Mouse (Mus musculus) limb, embryonic 15.5 days (tissue): ENCODE results near the gene Cacna1h. TPM values are rescaled to one million over a fixed set of nuclear protein-coding genes. Genes with fewer than 3 reads are reported as not detected.
A peak's percentile ranks its signal among the peaks of the same experiment; 100 is the strongest.

ENCODE experiments used
- ATAC-seq: fragments of 200-750 bp; cut with Nextera tagmentation; 2 replicates; pipeline ENCODE4 v1.8.0; 2017; ENCODE audit warnings: low read depth, moderate TSS enrichment; ENCODE audit not compliant: insufficient number of reproducible peaks, low FRiP score, low TSS enrichment
- H3K27ac ChIP-seq: fragments of 300-500 bp; sonication (generic); 2 replicates; pipeline ENCODE4 v1.5.1; 2015; ENCODE audit warnings: moderate library complexity, mild to moderate bottlenecking, inconsistent platforms
- H3K27me3 ChIP-seq: fragments of 300-500 bp; sonication (generic); 2 replicates; pipeline ENCODE4 v1.6.1; 2015; ENCODE audit warnings: inconsistent platforms
- H3K36me3 ChIP-seq: fragments of 300-500 bp; sonication (generic); 2 replicates; pipeline ENCODE4 v1.6.1; 2015; ENCODE audit warnings: inconsistent platforms
- H3K4me1 ChIP-seq: fragments of 300-500 bp; sonication (generic); 2 replicates; pipeline ENCODE4 v1.6.1; 2015; ENCODE audit warnings: inconsistent platforms
- H3K4me2 ChIP-seq: fragments of 300-500 bp; sonication (generic); 2 replicates; pipeline ENCODE4 v1.6.1; 2015; ENCODE audit warnings: mild to moderate bottlenecking, inconsistent platforms
- H3K4me3 ChIP-seq: fragments of 300-500 bp; sonication (generic); 2 replicates; pipeline ENCODE4 v1.5.1; 2015; ENCODE audit warnings: mild to moderate bottlenecking, inconsistent platforms
- H3K9ac ChIP-seq: fragments of 300-500 bp; sonication (generic); 2 replicates; pipeline ENCODE4 v1.6.1; 2015; ENCODE audit warnings: inconsistent platforms
- H3K9me3 ChIP-seq: fragments of 300-500 bp; sonication (generic); 2 replicates; pipeline ENCODE4 v1.6.1; 2016; ENCODE audit warnings: inconsistent platforms
- WGBS: fragments of 180-500 bp; shearing (Covaris S2); methylation state at CpG from one replicate; pipeline ENCODE4 v1.1.7; 2015; 5-methylcytosine and 5-hydroxymethylcytosine counted together
- polyA plus RNA-seq: library from polyadenylated mRNA; unstranded; fragments of >200 nt; fragmentation: Nextera tagmentation; extraction: Ambion mirVana; gene quantifications from 2 replicates; pipeline ENCODE4 v1.2.1, GENCODE M21; 2015

Cacna1h gene
- polyA plus RNA-seq, 1 experiment from 2014 or later: 3.8 TPM

DNA sequence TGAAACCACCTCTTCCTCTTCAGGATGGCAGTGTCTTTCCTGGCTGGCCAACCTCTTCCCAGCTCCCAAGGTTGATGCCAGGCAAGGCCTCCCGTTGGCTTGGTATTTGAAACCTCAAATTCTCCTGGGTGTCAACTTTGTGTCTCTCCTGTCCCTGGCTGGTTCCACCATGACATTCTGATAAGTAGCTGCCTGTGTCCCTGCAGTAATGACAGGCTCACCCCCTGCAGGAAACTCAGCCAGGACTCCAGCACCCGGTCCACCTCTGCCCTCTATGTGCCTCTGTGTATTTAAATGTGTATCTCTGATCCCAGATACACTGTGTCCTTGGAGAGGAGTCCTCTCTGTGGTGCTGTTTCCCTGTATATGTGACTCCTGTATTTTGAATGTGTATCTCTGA is 32.7 kb upstream of the Cacna1h start:
- no peak overlapping the region for H3K27ac ChIP-seq
- H3K36me3 ChIP-seq: no peaks in the 10 kb centered on the region
- peaks cover 11% of the 10 kb centered on the region for H3K4me1 ChIP-seq
- no peak overlapping the region for H3K4me2 ChIP-seq
- H3K27me3 ChIP-seq: peaks cover 4% of the 10 kb centered on the region
- WGBS: 78% methylated on average over 2 of the region's 2 CpGs
- ATAC-seq: no peak
- H3K9me3 ChIP-seq: no peaks in the 10 kb centered on the region
- no peak overlapping the region for H3K9ac ChIP-seq
- no peak overlapping the region for H3K4me3 ChIP-seq

- H3K4me2 ChIP-seq: no peak overlapping the region
- no peak overlapping the region for H3K4me3 ChIP-seq
- 88% methylated on average over 4 of the region's 4 CpGs for WGBS
- H3K9me3 ChIP-seq: no peaks in the 10 kb centered on the region
- H3K27ac ChIP-seq: no peak overlapping the region
- no peak for ATAC-seq
- no peaks in the 10 kb centered on the region for H3K27me3 ChIP-seq
- no peak overlapping the region for H3K9ac ChIP-seq
- H3K36me3 ChIP-seq: no peaks in the 10 kb centered on the region
- H3K4me1 ChIP-seq: peaks cover 11% of the 10 kb centered on the region
Measured at GRCm38 (mm10) chr17:25464091-25464490, 30.5 kb upstream of the Cacna1h start.

- H3K27me3 ChIP-seq: no peaks in the 10 kb centered on the region
- no peaks in the 10 kb centered on the region for H3K36me3 ChIP-seq
- ATAC-seq: no peak
- no peak overlapping the region for H3K27ac ChIP-seq
- H3K4me2 ChIP-seq: no peak overlapping the region
- no peaks in the 10 kb centered on the region for H3K9me3 ChIP-seq
- no peak overlapping the region for H3K4me3 ChIP-seq
- 55% methylated on average over 4 of the region's 4 CpGs for WGBS
- no peak overlapping the region for H3K9ac ChIP-seq
- peaks cover 11% of the 10 kb centered on the region for H3K4me1 ChIP-seq
Measured at GRCm38 (mm10) chr17:25463326-25463945, 29.9 kb upstream of the Cacna1h start.

DNA sequence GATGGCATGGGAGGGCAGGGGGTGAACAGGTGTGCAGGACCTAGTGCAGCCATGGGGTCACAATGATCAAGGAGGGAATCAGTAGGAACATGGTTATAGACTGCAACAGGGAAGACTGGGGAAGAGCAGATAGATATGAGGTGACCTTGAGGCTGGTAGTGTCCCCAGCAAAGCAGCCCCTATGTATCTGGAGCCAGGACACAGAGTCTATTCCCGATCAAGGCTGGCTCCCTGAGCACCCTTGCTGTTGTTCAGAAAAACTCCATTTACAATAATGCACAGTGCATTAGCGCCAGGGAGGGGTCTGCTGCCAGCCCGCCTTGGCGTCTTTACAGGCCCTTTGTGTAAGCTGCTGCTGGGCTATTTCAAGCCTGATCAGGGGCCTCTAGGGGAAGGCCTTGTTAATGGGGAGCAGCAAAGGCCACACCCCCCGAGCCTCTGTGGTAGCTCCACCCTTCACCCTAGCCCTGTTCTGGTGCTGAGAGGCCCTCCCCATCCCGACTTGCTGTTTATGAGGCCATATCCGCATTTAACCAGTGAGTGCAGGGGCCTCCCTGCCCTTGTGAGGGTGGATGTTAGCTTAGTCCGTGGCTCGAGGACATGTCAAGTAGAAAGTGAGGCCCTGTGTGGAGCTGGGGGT is 28.8 kb upstream of the Cacna1h start:
- Histone ChIP-seq H3K27ac (peak overlapping the region; percentile 38; the same call in 1 of the 2 replicates), H3K36me3 (no peaks in the 10 kb centered on the region), H3K9me3 (no peaks in the 10 kb centered on the region), H3K27me3 (no peaks in the 10 kb centered on the region), H3K4me3 (no peak overlapping the region), H3K9ac (no peak overlapping the region), H3K4me1 (peaks cover 11% of the 10 kb centered on the region), H3K4me2 (no peak overlapping the region)
- ATAC-seq: peak; percentile 83
- WGBS: 7% methylated on average over 9 of the region's 9 CpGs

- 54% methylated on average over 8 of the region's 8 CpGs for WGBS
- no peak overlapping the region for H3K27ac ChIP-seq
- H3K9ac ChIP-seq: no peak overlapping the region
- H3K9me3 ChIP-seq: no peaks in the 10 kb centered on the region
- no peak overlapping the region for H3K4me2 ChIP-seq
- no peaks in the 10 kb centered on the region for H3K27me3 ChIP-seq
- no peaks in the 10 kb centered on the region for H3K36me3 ChIP-seq
- no peak for ATAC-seq
- H3K4me1 ChIP-seq: no peaks in the 10 kb centered on the region; the same call in 1 of the 2 replicates
- no peak overlapping the region for H3K4me3 ChIP-seq
Measured at GRCm38 (mm10) chr17:25456540-25456939, 23.0 kb upstream of the Cacna1h start.

DNA sequence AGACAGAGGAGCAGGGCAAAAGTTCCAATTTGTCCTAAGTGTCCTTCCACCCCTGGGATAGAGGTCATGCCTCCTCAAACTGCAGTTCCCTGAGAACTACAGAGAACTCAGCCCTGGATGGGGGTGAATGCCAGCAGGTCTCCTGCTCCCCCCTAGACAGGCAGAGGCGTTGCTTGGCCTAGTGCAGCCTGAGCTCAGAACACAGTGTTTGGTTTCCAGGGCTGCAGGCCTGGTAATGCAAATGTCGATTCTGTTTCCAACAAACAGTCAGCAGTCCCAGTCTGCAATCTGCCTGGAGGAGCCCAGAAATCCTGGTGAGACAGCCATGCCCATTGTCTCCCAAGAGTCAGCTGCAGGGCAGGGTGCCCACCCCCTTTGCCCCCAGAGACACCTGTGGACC is 20.7 kb upstream of the Cacna1h start, which contains the start of gene Tekt4:
Gene Tekt4 (plus strand): TSS at position 344 of the 400 bp plus-strand sequence.
- 37% methylated on average over 2 of the region's 2 CpGs for WGBS
- H3K9ac ChIP-seq: 0 out of 2 replicates have a peak within 1 kb of the TSS, but pooled peaks have one; percentile 14
- H3K4me3 ChIP-seq: no peak within 1 kb of the TSS
- no peak for ATAC-seq
- no peaks in the 10 kb centered on the region; the same call in 1 of the 2 replicates for H3K4me1 ChIP-seq
- H3K27ac ChIP-seq: no peak within 1 kb of the TSS
- H3K4me2 ChIP-seq: no peak within 1 kb of the TSS
- H3K9me3 ChIP-seq: no peaks in the 10 kb centered on the region
- H3K36me3 ChIP-seq: no peaks in the 10 kb centered on the region
- H3K27me3 ChIP-seq: no peaks in the 10 kb centered on the region

- Histone ChIP-seq H3K9ac (no peak overlapping the region), H3K27me3 (no peaks in the 10 kb centered on the region), H3K27ac (no peak overlapping the region), H3K36me3 (no peaks in the 10 kb centered on the region), H3K4me1 (peaks cover 3% of the 10 kb centered on the region; the same call in 1 of the 2 replicates), H3K4me2 (no peak overlapping the region), H3K9me3 (no peaks in the 10 kb centered on the region), H3K4me3 (no peak overlapping the region)
- ATAC-seq: no peak
- WGBS: 75% methylated on average over 5 of the region's 5 CpGs
Measured at GRCm38 (mm10) chr17:25452246-25452965, 18.8 kb upstream of the Cacna1h start.

GRCm38 (mm10) chr17:25450329-25450728 is 16.7 kb upstream of the Cacna1h start:
- H3K9ac ChIP-seq: no peak overlapping the region
- 60% methylated on average over 4 of the region's 4 CpGs for WGBS
- H3K4me2 ChIP-seq: no peak overlapping the region
- H3K9me3 ChIP-seq: no peaks in the 10 kb centered on the region
- H3K4me3 ChIP-seq: no peak overlapping the region
- H3K27ac ChIP-seq: no peak overlapping the region
- no peaks in the 10 kb centered on the region for H3K27me3 ChIP-seq
- ATAC-seq: no peak
- H3K36me3 ChIP-seq: no peaks in the 10 kb centered on the region
- H3K4me1 ChIP-seq: peaks cover 4% of the 10 kb centered on the region; the same call in 1 of the 2 replicates

- WGBS: 70% methylated on average over 12 of the region's 12 CpGs
- Histone ChIP-seq H3K27me3 (no peaks in the 10 kb centered on the region), H3K9me3 (no peaks in the 10 kb centered on the region), H3K4me1 (peaks cover 14% of the 10 kb centered on the region), H3K4me2 (no peak overlapping the region), H3K36me3 (no peaks in the 10 kb centered on the region), H3K9ac (no peak overlapping the region), H3K27ac (no peak overlapping the region), H3K4me3 (no peak overlapping the region)
- ATAC-seq: no peak
Measured at GRCm38 (mm10) chr17:25447865-25448264, 14.3 kb upstream of the Cacna1h start.

GRCm38 (mm10) chr17:25445841-25446240 is 12.3 kb upstream of the Cacna1h start:
- H3K27me3 ChIP-seq: no peaks in the 10 kb centered on the region
- ATAC-seq: no peak
- H3K4me3 ChIP-seq: no peak overlapping the region
- no peaks in the 10 kb centered on the region for H3K36me3 ChIP-seq
- H3K27ac ChIP-seq: no peak overlapping the region
- 64% methylated on average over 3 of the region's 3 CpGs for WGBS
- no peak overlapping the region for H3K4me2 ChIP-seq
- H3K9me3 ChIP-seq: no peaks in the 10 kb centered on the region
- H3K4me1 ChIP-seq: peaks cover 14% of the 10 kb centered on the region
- H3K9ac ChIP-seq: no peak overlapping the region

- H3K4me3 ChIP-seq: no peak overlapping the region
- H3K27me3 ChIP-seq: no peaks in the 10 kb centered on the region
- H3K27ac ChIP-seq: no peak overlapping the region
- 50% methylated on average over 4 of the region's 4 CpGs for WGBS
- no peaks in the 10 kb centered on the region for H3K9me3 ChIP-seq
- ATAC-seq: no peak
- H3K9ac ChIP-seq: no peak overlapping the region
- peaks cover 18% of the 10 kb centered on the region for H3K4me1 ChIP-seq
- no peaks in the 10 kb centered on the region for H3K36me3 ChIP-seq
- H3K4me2 ChIP-seq: no peak overlapping the region
Measured at GRCm38 (mm10) chr17:25445074-25445473, 11.5 kb upstream of the Cacna1h start.

- 51% methylated on average over 3 of the region's 3 CpGs for WGBS
- Histone ChIP-seq H3K27me3 (no peaks in the 10 kb centered on the region), H3K9ac (no peak overlapping the region), H3K4me3 (no peak overlapping the region), H3K27ac (no peak overlapping the region), H3K36me3 (no peaks in the 10 kb centered on the region), H3K4me2 (no peak overlapping the region), H3K9me3 (no peaks in the 10 kb centered on the region), H3K4me1 (peaks cover 15% of the 10 kb centered on the region)
- no peak for ATAC-seq
Measured at GRCm38 (mm10) chr17:25442889-25443288, 9.3 kb upstream of the Cacna1h start.
